Mouse (Mus musculus): ENCODE data around the gene Crybg1.

Gene Crybg1

GRCm38 (mm10) chr10:44080351-44080750 lies 68.3 kb downstream of the Crybg1 start:
- DNase-seq, result no peak

- DNase-seq, result no peak
Observed at GRCm38 (mm10) chr10:44078799-44079521, 69.7 kb downstream of the Crybg1 start.

DNA sequence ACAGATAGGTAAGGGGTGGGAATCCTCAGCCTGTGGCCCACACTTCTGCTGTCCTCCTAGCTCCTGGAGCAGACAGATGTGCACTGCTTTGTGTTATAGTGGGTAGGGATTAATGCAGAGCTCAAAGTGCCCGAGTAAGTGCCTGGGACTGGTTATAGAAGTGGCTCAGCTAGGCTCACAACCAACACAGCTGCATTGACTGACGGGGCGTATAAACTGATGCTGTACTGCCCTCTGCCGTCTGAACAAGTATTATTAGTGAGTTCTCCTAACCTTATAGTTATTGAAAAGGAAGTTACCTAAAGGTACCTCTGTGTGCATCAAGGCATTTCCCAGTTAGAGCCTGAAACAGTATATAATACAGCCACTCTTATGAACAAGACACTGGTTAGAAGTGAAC lies 77.6 kb downstream of the Crybg1 start:
- DNase-seq, result peak; percentile 72

DNA sequence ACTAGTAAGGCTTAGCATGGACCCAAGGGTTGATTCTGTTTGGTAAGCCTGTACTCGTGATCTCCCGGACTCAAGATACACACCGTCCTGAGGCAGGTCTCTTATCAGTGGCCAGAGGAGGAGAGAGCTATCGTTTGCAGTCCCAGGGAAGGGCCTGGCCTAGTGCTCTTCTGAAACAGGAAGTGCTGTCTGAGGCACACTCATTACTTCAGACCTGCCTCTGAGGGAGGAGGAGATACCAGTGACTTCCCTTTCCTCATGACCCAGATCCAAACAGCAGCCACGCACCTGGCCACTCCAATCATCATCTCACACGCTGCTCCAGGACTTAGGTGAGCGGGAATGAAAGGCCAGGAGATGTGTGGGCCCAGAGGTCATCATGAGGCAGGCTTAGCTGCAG lies 79.5 kb downstream of the Crybg1 start:
- DNase-seq, result no peak

DNA sequence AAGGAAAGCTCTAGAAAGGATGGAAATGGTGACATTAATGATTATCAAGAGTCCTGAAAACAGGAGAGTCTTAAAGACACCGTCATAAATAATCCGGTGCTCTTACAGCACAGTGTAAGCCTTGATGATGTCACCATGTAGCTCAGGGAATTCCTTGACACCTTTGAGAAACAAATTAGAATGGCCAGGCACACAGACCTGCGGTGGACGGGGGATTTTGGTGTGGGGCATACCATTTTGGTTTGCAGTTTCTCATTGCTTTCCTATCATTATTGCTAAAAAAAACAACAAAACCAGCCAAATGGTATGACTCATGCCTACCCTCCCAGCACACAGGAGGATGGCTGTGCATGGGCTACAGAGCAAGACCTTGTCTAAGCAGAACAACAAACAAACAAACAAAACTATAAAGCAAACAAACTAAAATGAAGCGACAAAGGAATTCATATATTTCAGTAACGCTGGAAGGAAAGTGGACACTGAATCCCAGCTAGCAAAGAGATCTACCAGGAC lies 82.7 kb downstream of the Crybg1 start:
- DNase-seq, result no peak

GRCm38 (mm10) chr10:44062981-44063380 lies 85.7 kb downstream of the Crybg1 start:
- no peak for DNase-seq

DNA sequence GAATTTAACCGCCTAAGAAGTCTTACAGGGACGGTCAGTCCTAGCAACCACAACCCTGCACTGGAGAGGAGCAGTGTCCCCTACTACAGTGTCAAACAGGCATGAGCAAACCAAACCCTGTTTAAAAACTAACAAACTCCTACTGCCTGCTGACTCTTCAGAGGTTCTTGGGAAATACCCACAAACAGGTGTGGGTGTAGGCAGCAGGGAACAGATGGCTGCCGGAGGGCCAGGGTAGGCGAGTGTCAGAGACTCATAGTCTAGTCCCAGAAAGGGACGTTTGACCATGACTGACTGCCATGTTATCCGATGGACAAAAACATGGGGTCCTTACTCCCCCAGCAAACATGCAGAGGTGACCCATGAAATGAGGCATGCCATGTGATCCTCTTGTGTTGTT lies 97.7 kb downstream of the Crybg1 start:
- DNase-seq, result no peak

- no peak for DNase-seq
Observed at GRCm38 (mm10) chr10:44044727-44045126, 103.9 kb downstream of the Crybg1 start.

GRCm38 (mm10) chr10:44043630-44044029 lies 105.0 kb downstream of the Crybg1 start:
- no peak for DNase-seq

DNA sequence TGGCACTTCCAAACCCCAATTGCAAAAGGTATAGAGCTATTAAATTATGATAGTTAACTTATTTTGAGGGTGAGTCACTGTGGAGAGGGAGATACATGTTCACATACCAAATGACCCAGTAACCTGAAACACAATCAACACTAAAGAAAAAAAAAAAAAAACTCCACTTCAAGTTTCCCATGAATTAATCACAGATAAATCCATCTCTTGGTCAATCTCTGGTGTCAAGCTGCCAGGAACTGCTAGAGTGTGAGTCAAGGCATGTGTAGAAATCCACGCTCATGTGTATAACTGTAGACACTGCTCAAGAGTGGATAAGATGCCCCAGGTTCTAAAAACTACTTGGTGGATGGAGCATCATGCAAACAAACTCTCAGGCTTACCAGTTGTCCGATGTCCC lies 109.5 kb downstream of the Crybg1 start:
- no peak for DNase-seq

GRCm38 (mm10) chr10:44037918-44038544 lies 110.6 kb downstream of the Crybg1 start:
- no peak for DNase-seq

DNA sequence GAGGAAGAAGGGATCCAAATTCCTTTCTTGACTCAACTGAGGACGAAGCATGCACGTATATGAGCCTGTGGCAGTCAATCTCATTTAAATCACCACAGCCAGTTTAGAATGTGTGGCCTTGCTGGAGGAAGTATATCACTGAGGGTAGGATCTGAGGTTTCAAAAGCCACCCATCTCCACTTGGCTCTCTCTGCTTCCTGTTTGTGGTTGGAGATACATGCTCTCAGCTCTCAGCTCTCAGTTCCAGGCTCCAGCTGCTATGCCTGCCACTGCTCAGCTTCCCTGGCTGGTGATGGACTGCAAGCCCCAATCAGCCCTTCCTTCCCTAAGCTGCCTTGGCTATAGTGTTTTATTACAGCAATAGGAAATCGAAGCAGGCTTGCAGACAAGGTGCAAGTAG lies 119.1 kb downstream of the Crybg1 start:
- no peak for DNase-seq

DNA sequence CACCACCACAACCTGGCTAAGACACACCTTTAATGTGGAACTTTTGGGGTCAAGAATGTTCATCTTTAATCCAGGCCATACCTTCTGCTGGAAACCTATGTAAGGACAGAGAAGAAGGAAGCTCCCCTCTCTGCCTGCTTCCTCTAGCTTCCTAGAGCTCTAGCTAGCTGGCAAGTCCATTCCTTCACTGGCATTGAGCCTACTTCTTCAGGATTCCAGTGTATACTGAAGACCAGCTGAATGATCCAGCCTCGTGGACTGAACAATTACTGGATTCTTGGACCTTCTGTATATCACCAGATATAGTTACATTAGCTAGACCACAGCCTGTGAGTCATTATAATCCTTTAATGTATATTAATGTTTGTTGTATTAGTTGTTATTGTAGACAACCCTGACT lies 121.4 kb downstream of the Crybg1 start:
- no peak for DNase-seq

GRCm38 (mm10) chr10:44026105-44026504 lies 122.5 kb downstream of the Crybg1 start:
- DNase-seq, result no peak

DNA sequence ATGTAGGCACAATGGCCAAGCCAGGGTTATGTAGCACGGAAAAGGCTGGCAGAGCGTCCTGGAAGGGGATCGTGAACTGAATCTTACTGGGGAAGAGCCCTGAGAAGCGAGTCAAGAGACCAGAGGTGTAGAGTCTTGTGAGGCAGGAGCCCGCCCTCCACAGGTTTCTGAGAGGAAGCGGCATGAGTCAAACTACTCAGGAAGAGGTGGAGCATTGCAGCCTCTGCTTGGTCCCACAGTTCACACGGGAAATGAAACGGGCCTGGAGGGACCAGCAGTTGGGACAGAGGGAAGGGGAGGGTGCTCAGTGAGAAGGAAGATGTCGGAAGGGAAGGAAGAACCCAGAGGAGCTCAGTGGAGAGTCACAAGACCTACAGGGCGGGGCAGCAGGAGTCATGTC lies 123.9 kb downstream of the Crybg1 start:
- DNase-seq, result no peak

DNA sequence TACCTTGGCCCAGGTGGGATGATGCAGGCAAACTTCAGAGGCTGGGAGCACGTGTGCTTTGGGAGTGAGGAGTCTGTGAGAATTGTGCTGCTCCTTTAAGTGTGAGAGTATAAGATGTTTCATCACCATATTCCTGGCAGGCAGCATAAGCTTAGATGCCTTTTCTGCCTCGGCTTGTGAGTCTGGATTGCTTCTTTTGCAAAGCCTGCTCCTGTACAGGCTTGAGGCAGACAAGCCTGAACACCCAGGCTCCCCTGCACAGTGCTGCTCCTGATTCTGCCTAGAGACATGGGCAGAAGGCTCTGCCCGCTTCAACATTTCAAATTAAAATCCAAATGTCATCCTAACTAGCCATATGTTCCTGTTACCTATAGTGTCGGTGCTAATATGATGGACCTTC lies 128.5 kb downstream of the Crybg1 start:
- no peak for DNase-seq

- no peak for DNase-seq
Observed at GRCm38 (mm10) chr10:44018562-44018961, 130.1 kb downstream of the Crybg1 start.

GRCm38 (mm10) chr10:44015631-44016030 lies 133.0 kb downstream of the Crybg1 start:
- no peak for DNase-seq

GRCm38 (mm10) chr10:44013885-44014284 lies 134.8 kb downstream of the Crybg1 start:
- DNase-seq, result no peak

DNA sequence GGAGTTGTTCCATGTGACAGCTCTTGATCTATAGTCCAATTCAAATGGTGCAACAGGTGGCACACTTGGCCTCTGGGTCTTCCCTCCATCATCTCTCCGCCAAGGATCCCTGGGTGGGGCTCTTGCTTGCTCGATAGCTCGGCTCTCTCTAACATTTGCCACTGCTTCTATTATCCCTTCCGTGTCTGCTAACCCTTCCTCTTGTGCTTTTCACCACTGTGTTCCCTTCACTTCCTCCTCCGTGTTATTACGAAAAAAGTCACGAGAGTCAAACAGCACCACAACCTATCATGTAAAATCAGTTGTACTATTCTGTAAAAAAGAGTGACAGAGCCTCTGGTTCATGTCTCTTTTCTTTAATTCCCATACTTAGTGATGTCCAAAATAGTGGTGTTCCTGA lies 137.2 kb downstream of the Crybg1 start:
- no peak for DNase-seq

DNA sequence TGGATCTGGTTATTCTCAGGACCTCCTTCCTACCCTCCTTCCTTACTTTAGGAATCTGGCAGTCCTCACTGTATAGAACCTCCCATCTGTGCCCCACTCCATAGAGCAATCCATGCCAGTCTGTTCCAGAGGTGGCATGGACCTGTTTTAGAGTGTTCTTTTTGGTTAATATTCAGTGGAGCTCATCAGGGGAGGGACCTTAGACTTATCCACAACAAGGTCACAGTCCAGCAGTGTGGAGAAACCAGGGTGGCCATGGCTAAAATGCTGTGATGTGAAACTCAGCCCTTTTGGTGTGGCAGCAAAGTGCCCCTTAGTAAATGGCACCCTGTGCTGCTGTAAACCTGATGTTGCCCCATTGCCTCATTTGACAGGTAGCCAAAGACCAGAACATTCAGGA lies 139.8 kb downstream of the Crybg1 start:
- no peak for DNase-seq

DNA sequence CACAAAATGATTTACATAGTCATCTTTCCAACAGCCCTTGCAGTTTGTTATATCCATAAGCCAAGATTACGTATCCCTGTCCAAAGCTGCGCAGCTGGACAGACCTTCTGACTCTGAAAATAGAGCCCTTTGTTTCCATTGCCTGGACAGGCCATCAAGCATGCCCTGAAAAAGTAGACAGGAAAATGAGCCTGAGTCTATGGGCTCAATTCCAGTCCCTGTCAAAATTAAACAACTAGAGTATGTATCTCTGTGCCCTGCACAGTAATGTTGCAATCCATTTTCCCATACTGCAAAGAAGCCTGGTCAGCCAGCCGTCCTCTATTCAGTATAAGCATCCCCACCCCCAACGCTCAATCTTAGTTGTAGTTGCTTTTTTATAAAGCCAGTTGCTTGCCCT lies 141.8 kb downstream of the Crybg1 start:
- DNase-seq, result no peak

- DNase-seq, result peak; percentile 82
Observed at GRCm38 (mm10) chr10:44005677-44006641, 142.7 kb downstream of the Crybg1 start.

Data from kidney, adult 18-20 months (tissue).